Mouse (Mus musculus) C2C12 (cell line): ENCODE measurements around the gene Artn. TPM values are rescaled to one million over a fixed set of nuclear protein-coding genes. Genes with fewer than 3 reads are reported as not detected.
A peak's percentile ranks its signal among the peaks of the same experiment; 100 is the strongest.

Experiments used
- H3K27me3 ChIP-seq: one replicate; pipeline ENCODE4 v1.6.1; 2011; ENCODE audit not compliant: control insufficient read depth, insufficient read depth, insufficient read length
- H3K36me3 ChIP-seq: one replicate; pipeline ENCODE4 v1.6.1; 2011; ENCODE audit not compliant: control insufficient read depth, insufficient read depth
- H3K4me3 ChIP-seq: one replicate; pipeline ENCODE4 v1.5.1; 2011; ENCODE audit warnings: mild to moderate bottlenecking, control low read depth; ENCODE audit not compliant: poor library complexity, insufficient read depth, severe bottlenecking
- H3K79me2 ChIP-seq: one replicate; pipeline ENCODE4 v1.6.1; 2011; ENCODE audit not compliant: control insufficient read depth, insufficient read depth
- H3K79me3 ChIP-seq: one replicate; pipeline ENCODE4 v1.6.1; 2011; ENCODE audit warnings: low read depth, control low read depth
- H3ac ChIP-seq: one replicate; pipeline ENCODE3; 2011; ENCODE audit warnings: low read depth; ENCODE audit not compliant: control insufficient read depth, insufficient read length
- CEBPB ChIP-seq: IDR thresholded peaks from one replicate; pipeline ENCODE4 v1.6.1; 2011; ENCODE audit warnings: low read depth, mild to moderate bottlenecking, control low read depth, moderate library complexity
- CTCF ChIP-seq: IDR thresholded peaks from one replicate; pipeline ENCODE4 v1.5.1; 2011; ENCODE audit not compliant: control insufficient read depth, insufficient read depth, insufficient read length
- FOSL1 ChIP-seq: IDR thresholded peaks from one replicate; pipeline ENCODE4 v1.8.0; 2011; ENCODE audit warnings: mild to moderate bottlenecking, low read length; ENCODE audit not compliant: poor library complexity, insufficient read depth, severe bottlenecking
- MAX ChIP-seq: IDR thresholded peaks from one replicate; pipeline ENCODE4 v1.6.1; 2011; ENCODE audit warnings: mild to moderate bottlenecking, control low read depth
- MYOD1 ChIP-seq: IDR thresholded peaks from one replicate; pipeline ENCODE4 v1.6.1; 2011; ENCODE audit warnings: low read depth; ENCODE audit not compliant: control insufficient read depth, insufficient read length
- MYOG ChIP-seq: IDR thresholded peaks from one replicate; pipeline ENCODE4 v1.6.1; 2011; ENCODE audit not compliant: control insufficient read depth, insufficient read length; ENCODE audit errors: extremely low read depth
- USF1 ChIP-seq: IDR thresholded peaks from one replicate; pipeline ENCODE4 v1.6.1; 2011; ENCODE audit warnings: low read depth, mild to moderate bottlenecking, control low read depth, moderate library complexity
- polyA plus RNA-seq: library from polyadenylated mRNA; unstranded; fragments of >200 nt; fragmentation: generic; extraction: Trizol; gene quantifications from one replicate; pipeline ENCODE4 v1.2.1, GENCODE M21; 2012; ENCODE audit warnings: missing spikeins

The Artn gene
- polyA plus RNA-seq, 1 experiment, result 2.6 TPM

- peaks cover 16% of the 10 kb centered on the region for H3K79me3 ChIP-seq
- peaks cover 7% of the 10 kb centered on the region for H3K36me3 ChIP-seq
- TF ChIP-seq CTCF (no peak), USF1 (no peak), MYOD1 (no peak)
- H3K79me2 ChIP-seq, result peaks cover 56% of the 10 kb centered on the region
- H3ac ChIP-seq, result no peak overlapping the region
- peak overlapping the region; percentile 64 for H3K4me3 ChIP-seq
- no peaks in the 10 kb centered on the region for H3K27me3 ChIP-seq
These were observed 43.6 kb downstream of the Artn start for GRCm38 (mm10) chr4:117885994-117886393.

- Histone ChIP-seq H3K27me3 (no peaks in the 10 kb centered on the region), H3K79me3 (peaks cover 13% of the 10 kb centered on the region), H3ac (no peak overlapping the region), H3K4me3 (no peak overlapping the region), H3K79me2 (peaks cover 48% of the 10 kb centered on the region), H3K36me3 (peaks cover 7% of the 10 kb centered on the region)
- TF ChIP-seq MYOG, result no peak
- TF ChIP-seq CEBPB, result no peak
- TF ChIP-seq MAX, result no peak
- no peak for TF ChIP-seq USF1
- TF ChIP-seq FOSL1, result no peak
- TF ChIP-seq MYOD1, result no peak
- TF ChIP-seq CTCF, result no peak
These were observed 44.5 kb downstream of the Artn start for GRCm38 (mm10) chr4:117885093-117885492.

- H3K4me3 ChIP-seq, result peak overlapping the region; percentile 55
These were observed 45.4 kb downstream of the Artn start for GRCm38 (mm10) chr4:117884146-117884545.

GRCm38 (mm10) chr4:117882701-117883691 lies 46.6 kb downstream of the Artn start, which contains the start of gene B4galt2:
Gene B4galt2, minus strand, starts transcription at chr4:117883487.
- Histone ChIP-seq H3K79me2 (peaks cover 48% of the 10 kb centered on the region), H3K4me3 (peak within 1 kb of the TSS; percentile 55), H3K79me3 (peaks cover 13% of the 10 kb centered on the region), H3ac (peak within 1 kb of the TSS; percentile 95), H3K27me3 (no peaks in the 10 kb centered on the region), H3K36me3 (peaks cover 14% of the 10 kb centered on the region)
- TF ChIP-seq CTCF (peak; percentile 60), MAX (peak; percentile 36), FOSL1 (no peak), USF1 (peak; percentile 43)

More at GRCm38 (mm10) chr4:117884146-117884545, 45.4 kb downstream of the Artn start:
- TF ChIP-seq MYOG (no peak), MYOD1 (no peak), CTCF (no peak), USF1 (no peak), FOSL1 (no peak), MAX (no peak), CEBPB (no peak)
- Histone ChIP-seq H3ac (no peak overlapping the region), H3K79me2 (peaks cover 48% of the 10 kb centered on the region), H3K36me3 (peaks cover 9% of the 10 kb centered on the region), H3K27me3 (no peaks in the 10 kb centered on the region), H3K79me3 (peaks cover 13% of the 10 kb centered on the region)

GRCm38 (mm10) chr4:117878703-117879102 lies 50.9 kb downstream of the Artn start:
- peaks cover 22% of the 10 kb centered on the region for H3K36me3 ChIP-seq
- TF ChIP-seq FOSL1 (no peak), CTCF (no peak), CEBPB (no peak), USF1 (no peak), MAX (no peak), MYOD1 (no peak), MYOG (no peak)

GRCm38 (mm10) chr4:117878301-117878700 lies 51.3 kb downstream of the Artn start:
- peaks cover 26% of the 10 kb centered on the region for H3K36me3 ChIP-seq
- TF ChIP-seq FOSL1, result no peak
- no peak for TF ChIP-seq CTCF
- TF ChIP-seq MYOG, result no peak
- no peak for TF ChIP-seq MYOD1
- no peak for TF ChIP-seq CEBPB
- TF ChIP-seq USF1, result no peak
- TF ChIP-seq MAX, result no peak
- peaks cover 2% of the 10 kb centered on the region for H3K79me3 ChIP-seq

More at GRCm38 (mm10) chr4:117878703-117879102, 50.9 kb downstream of the Artn start:
- Histone ChIP-seq H3K79me2 (peaks cover 17% of the 10 kb centered on the region), H3K4me3 (no peak overlapping the region), H3K79me3 (peaks cover 2% of the 10 kb centered on the region), H3K27me3 (no peaks in the 10 kb centered on the region), H3ac (no peak overlapping the region)

More at GRCm38 (mm10) chr4:117878301-117878700, 51.3 kb downstream of the Artn start:
- Histone ChIP-seq H3ac (no peak overlapping the region), H3K4me3 (no peak overlapping the region), H3K79me2 (peaks cover 14% of the 10 kb centered on the region), H3K27me3 (no peaks in the 10 kb centered on the region)

Other genes with a start within 250 kb of the Artn start
- 31.0 TPM for gene Dmap1, start 247.5 kb downstream of the Artn start, polyA plus RNA-seq
- not detected for gene Gm12845, start 205.4 kb downstream of the Artn start, polyA plus RNA-seq
- not detected for gene Klf17, start 164.1 kb downstream of the Artn start, polyA plus RNA-seq
- 14.4 TPM for gene Slc6a9, start 95.3 kb downstream of the Artn start, polyA plus RNA-seq
- gene Ccdc24, start 57.2 kb downstream of the Artn start, polyA plus RNA-seq, result 1.4 TPM
- gene B4galt2, start 46.3 kb downstream of the Artn start, polyA plus RNA-seq, result 37.7 TPM
- gene Atp6v0b, start 42.4 kb downstream of the Artn start, polyA plus RNA-seq, result 296 TPM
- 16.4 TPM for gene Dph2, start 37.7 kb downstream of the Artn start, polyA plus RNA-seq
- 43.6 TPM for gene Ipo13, start 14.8 kb downstream of the Artn start, polyA plus RNA-seq
- gene St3gal3, start 205.2 kb upstream of the Artn start, polyA plus RNA-seq, result 20.4 TPM